Mouse (Mus musculus) v-Abl transformed pro-B cells (cell line): ENCODE measurements at regions not wholly inside any gene's neighbourhood (a gene's known extent, or its start where the extent isn't known, plus 50 kb on each side); places are given as distances from the start of the nearest gene placed in this dataset.

Experiments
- in situ Hi-C, 2 experiments: fragments of 400-800 bp; cut with MboI; formaldehyde crosslinking; loops; one replicate each; pipeline ENCODE4 v1.15.1; 2025; ENCODE audit not compliant: unreplicated experiment in 2 of 2

GRCm38 (mm10) chr4:142875105-142875504 is 337.7 kb downstream of the Prdm2 start:
- in situ Hi-C loops = no loop called here

- in situ Hi-C loops = no loop called here
These were observed 346.5 kb downstream of the Prdm2 start for GRCm38 (mm10) chr4:142866341-142866740.

DNA sequence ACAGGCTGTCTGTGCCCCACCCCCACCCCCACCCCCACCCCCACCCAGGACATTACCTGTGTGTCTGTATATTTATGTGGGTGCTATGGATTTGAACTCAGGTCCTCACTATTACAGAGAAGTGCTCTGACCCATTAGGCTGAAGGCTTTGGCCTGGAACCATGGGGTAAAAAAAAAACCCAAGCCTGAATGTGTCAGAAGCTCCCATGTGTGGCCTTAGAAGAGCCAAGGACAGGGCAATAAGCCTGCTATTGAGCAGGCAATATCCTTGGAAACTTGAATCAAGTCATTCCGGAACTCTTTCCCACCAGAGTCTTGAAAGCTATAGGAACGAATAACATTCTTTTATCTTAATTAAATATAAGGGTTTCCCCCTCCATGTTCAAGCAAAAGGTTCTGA is 347.2 kb downstream of the Prdm2 start:
- in situ Hi-C loops = no loop called here

DNA sequence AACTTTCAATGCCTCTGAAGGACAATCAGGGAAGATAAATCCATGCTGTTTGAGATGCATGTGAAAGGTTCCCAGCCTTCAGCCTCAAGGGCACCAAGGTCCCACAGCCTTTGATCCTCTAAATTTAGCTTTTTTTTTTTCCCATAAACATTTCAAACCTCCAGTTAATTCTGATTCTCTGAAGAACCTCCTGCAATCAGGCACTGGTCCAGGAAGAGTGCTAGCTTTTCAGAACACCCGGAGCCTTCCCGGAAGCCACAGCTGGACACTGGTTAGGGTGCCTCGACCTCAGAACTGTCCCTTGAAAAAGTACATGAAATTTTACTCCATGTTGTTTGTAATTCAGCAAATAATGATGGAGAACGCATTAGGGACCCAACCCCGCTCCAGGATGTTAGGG is 348.9 kb downstream of the Prdm2 start:
- in situ Hi-C loops = no loop called here

DNA sequence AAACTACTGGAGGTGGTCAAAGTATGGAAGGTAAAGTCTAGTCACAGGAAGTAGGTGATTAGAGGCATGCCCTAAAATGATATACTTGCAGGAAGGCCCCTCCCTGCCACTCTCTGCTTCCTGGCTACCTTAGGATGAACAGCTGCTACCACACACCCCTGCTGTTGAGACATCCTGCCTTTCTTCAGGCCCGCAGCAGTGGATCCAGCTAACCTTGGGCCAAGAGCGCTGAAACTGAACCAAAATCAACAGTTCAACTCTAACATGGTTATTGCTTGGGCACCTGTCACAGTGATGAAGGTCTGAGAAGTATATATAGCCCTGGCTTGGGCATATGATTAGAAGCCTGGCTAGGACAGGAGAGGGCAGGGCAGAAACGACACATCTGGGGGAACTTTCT is 352.4 kb downstream of the Prdm2 start:
- in situ Hi-C loops = no loop called here

DNA sequence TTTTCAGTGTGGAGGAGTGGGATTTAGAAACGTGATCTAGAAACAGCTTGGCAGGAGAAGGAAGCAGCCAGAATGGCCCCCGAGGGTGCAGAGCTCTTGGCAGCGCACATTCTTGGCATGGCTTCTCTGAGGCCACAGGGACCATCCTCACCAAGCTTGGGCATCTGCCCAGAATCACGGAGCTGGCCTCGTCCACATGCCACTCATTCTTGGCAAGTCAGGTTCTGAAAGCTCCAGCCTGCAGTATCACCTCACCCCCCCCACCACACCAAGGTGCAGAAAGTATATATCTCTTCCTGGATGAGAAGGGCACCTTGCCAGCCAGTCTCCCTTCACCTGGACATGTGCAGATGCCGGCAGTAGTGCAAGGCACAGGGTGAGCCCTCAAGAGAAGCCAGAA is 356.2 kb downstream of the Prdm2 start:
- in situ Hi-C loops = no loop called here

DNA sequence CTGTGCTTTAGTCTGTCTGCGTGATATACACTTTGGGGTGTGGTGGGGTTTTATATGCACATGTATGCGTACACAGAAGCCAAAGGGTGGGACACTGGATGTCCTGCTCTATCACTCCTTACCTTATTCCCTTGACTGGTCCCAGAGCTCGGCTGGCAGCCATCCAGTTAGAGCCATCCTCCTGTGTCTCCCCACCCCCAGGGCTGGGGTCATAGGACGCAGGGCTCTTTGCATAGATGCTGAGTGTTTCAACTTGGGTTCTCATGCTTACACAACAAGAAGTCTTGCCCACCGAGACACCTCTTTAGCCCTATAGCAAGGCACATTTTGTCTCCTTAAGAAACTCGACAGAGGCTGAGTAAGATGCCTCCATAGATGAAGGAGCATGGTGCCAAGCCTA is 357.2 kb downstream of the Prdm2 start:
- in situ Hi-C loops = no loop called here

- in situ Hi-C loops = no loop called here
These were observed 358.9 kb downstream of the Prdm2 start for GRCm38 (mm10) chr4:142853924-142854323.

GRCm38 (mm10) chr4:142845066-142845696 is 367.6 kb downstream of the Prdm2 start:
- in situ Hi-C loops = no loop called here

- in situ Hi-C loops = no loop called here
These were observed 373.3 kb downstream of the Prdm2 start for GRCm38 (mm10) chr4:142839540-142839939.

DNA sequence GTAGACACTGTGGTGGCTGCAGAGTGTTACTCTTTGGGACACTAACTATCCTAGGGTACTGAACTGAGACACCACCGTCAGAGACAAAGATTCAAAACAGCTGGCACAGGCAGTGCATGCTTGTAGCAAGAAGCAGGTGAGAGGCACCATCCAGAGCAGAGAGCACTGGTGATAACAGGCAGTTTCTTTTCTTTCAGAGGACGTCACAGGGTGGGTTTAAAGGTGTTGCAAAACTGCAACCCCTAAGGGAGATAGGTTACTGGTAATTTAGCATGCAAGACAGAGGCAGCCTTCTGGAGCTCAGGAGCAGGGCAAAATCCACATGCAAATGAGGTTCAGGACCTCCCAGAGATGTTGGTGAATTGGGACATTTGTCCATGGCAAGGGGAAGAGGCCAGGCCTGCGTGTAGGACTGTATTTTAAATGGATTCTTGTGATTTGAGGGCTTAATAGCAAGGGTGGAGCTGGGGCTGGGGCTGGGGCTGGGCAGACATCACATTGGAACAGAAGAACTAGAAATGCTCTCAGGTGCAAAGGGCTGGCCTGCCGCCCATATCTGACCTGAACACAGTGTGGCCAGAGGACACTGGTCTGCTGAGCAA is 374.3 kb downstream of the Prdm2 start:
- in situ Hi-C loops = no loop called here

- in situ Hi-C loops = no loop called here
These were observed 375.2 kb downstream of the Prdm2 start for GRCm38 (mm10) chr4:142837636-142838035.

GRCm38 (mm10) chr4:142829711-142830110 is 383.1 kb downstream of the Prdm2 start:
- in situ Hi-C loops = no loop called here

GRCm38 (mm10) chr4:142828969-142829368 is 383.8 kb downstream of the Prdm2 start:
- in situ Hi-C loops = no loop called here

DNA sequence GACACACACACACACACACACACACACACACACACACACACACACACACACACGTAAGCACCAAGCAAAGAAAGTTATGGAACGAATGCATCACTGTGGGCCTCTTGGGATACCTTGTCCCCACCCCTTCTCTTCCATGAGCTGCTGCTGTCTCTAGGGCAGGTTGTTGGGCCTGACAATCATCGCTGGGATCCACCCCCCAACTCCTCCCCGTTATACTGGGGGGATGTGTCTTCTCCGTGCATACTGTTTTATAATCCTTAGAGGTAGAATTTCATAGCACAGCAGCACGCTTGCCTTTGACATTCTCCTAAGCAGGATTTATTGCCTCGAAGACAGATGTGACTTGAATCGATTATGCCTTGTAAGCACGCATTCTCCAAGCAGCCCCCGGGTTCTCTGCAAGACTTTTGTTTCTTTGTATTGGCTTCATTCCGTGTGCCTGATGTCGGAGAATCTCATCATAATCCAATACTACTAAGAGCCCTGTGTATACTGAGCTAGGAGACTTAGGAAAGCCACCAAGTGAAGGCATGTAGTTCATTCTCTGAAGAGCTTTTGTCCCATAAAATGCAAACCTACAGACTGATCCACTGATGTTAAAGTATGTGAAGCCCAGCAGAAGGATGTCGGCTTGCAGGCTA is 386.4 kb downstream of the Prdm2 start:
- in situ Hi-C loops = no loop called here

DNA sequence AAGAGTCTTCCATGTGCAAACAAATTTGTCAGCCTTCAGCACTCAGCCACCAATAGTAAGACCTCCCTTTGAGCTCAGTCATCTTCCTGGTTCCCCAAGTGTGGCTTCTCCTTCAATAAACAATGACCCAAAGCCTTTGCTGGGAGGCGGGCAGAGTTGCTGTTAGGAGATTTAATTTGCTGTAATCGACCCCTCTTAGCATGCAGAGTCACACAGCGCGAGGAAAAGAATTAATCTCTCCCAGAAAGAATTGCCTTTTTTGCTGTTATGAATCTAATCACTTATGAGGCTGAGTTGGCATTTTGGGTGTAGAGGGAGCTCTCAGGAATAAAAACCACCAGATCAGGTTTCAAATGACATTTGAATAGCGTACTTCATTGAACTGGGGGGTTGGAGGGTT is 387.0 kb downstream of the Prdm2 start:
- in situ Hi-C loops = no loop called here

- in situ Hi-C loops = no loop called here
These were observed 394.4 kb downstream of the Prdm2 start for GRCm38 (mm10) chr4:142818440-142818839.

- in situ Hi-C loops = no loop called here
These were observed 395.8 kb downstream of the Prdm2 start for GRCm38 (mm10) chr4:142816986-142817385.

DNA sequence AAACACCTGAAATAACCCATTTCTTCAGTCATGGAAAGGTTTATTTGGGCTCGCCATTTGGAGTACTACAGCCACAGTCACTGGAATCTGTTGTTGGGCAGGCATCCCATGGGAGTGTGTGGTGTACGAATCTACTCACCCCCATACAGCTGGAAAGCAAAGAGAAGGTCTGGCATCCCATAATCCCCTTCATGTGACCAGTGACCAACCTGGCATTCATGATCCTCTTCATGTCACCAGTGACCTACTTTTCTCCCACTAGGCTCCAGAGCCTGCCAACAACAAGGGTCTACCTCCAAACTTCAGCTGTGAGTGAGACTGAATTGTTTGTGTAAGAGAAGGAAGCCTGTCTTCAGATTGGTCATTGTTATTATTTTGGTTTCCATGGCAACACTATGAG is 409.0 kb downstream of the Prdm2 start:
- in situ Hi-C loops = no loop called here

GRCm38 (mm10) chr4:142799291-142799690 is 413.5 kb downstream of the Prdm2 start:
- in situ Hi-C loops = no loop called here

DNA sequence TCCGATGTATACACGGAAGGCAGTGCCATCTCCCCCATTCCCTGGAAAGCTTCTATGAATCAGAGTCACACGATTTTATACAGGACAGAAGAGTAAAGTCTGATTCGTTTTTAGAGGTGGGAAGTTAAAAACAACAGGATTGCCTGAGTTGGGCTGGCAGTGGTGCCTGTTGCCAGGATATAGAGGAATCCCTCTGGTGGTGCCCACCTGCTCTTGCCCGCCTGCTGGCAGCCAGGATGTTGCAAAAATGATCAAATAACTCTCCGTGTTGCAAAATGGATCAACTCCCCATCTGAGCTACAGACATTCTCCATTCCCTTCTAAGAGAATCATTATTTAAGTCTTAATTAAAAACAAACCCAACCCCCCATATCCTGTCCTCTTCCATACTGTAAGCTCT is 414.0 kb downstream of the Prdm2 start:
- in situ Hi-C loops = no loop called here

DNA sequence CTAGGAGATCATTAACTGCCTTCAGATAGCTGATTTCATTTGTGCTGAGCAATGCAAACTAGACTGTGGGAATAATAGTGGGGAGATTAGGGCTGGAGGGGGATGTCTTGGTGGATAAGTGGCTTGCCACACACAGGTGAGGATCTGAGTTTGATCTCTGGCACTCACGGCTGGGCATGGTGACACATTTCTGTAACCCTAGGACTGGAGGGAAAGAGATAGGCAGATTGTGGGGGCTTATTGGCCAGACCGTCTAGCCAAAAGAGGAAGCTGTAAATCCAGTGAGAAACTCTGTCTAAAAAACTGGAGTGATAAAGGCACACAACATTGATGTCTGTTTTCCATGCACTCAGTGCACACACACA is 420.2 kb downstream of the Prdm2 start:
- in situ Hi-C loops = no loop called here
